Mouse (Mus musculus): ENCODE measurements around the gene Peli2.
A peak's percentile ranks its signal among the peaks of the same experiment; 100 is the strongest.

The Peli2 gene

DNA sequence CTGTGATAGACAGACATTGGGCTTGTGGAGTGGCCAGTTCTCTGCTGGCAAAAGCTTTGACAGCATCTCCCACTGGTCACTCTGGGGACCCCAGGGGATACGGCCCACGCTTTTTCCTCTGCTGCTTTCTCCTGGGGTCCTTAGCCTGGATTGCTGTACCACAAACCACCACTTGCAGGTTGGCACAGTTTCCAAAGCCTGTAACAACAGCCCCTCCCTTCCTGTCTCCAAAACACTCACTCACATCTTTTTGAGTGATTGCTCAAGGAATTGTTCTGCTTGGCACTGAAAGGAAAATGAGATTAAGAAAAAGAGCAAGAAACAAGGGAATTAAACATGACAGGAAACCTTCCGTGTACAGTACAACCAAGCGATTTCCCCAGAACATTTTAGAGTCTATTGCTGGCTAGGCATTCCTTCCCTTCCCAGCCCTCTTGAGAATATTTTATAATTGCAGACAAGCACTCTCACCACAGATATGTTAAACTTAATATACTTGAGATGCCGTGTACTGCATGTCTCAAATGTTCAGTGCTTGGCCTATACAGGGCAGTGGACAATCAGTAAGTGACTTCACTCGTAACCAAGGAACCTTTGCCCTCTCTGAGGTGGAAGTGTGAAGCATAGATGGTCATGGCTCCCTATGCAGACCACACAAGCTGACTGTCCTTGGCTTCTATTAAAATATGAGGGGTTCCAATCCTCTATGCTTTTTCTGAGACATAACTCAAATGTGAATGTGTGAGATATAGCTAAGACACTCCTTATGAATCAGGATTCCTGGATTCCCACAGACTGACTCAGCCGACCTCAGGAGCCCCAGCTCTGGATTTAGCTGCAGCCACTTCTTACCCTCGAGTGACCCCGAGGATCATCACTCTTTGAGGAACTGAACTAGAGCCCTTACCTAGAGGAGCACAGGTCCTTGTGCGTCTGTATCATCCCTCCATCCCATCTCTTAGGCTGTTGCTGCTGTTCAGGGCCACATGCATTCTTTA lies 169.3 kb downstream of the Peli2 start:
- no peak for DNase-seq (ENCODE audit: low spot score in 2 of 2)

DNA sequence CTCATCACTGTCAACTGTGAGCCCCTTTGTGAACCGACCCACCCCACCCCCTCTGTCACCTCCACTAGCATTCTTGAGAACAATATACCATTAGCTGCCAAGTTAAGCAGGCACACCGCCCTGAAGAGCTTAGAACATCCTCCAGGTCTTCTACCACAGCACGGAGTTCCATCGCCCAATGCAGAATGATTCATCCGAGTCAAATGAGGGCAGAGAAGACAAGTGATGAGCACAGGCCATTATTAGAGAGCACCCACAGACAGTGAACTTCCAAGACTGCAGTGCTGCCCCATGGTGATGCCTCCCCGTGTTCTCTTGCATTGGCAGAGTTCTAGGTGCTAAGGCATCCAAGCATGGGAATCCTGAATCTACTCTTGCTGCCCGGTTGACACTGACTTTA lies 172.9 kb downstream of the Peli2 start:
- DNase-seq (ENCODE audit: low spot score in 2 of 2), result no peak

- DNase-seq (ENCODE audit: low spot score in 2 of 2), result no peak
Measured at GRCm38 (mm10) chr14:48295410-48295809, 174.8 kb downstream of the Peli2 start.

DNA sequence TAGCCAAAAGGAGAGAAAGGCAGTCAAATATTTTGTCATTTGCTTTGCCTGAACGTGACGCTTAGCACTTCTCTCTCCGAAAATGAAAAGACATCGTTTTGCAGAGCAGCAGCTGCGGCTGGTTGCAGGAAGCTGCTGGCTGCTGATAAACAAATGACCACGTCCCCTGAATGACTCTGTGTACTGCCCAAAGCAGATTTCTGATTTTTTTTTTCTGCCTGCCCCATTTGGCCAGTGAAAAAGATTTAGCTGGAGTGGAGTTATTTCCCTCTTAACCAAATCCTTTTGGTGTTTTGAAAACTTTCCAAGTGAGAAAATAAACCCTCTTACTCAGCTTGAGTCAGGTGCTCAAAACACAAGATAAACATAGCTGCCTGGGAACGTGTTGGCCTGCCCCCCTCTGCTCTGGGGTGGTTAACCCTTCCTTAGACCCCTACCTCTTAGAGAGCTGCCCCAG lies 175.2 kb downstream of the Peli2 start:
- peak; percentile 24 to 48 for DNase-seq (ENCODE audit: low spot score in 2 of 2)

DNA sequence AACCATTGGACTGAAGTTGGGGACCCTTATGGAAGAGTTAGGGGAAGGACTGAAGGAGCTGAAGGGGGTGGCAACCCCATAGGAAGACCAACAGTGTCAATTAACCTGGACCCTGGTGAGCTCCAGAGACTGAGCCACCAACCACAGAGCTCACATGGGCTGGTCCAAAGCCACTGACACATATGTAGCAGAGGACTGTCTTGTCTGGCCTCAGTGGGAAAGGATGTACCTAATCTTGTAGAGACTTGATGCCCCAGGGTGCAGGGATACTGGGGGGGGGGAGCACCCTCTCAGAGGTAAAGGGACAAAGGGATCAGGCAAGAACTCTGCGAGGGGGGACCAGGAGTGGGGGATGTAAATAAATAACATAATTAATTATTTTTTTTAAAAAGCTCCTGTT lies 176.2 kb downstream of the Peli2 start:
- DNase-seq (ENCODE audit: low spot score in 2 of 2), result no peak

GRCm38 (mm10) chr14:48302471-48303186 lies 182.0 kb downstream of the Peli2 start:
- no peak for DNase-seq (ENCODE audit: low spot score in 2 of 2)

- peak; percentile 15 to 66 for DNase-seq (ENCODE audit: low spot score in 2 of 2)
Measured at GRCm38 (mm10) chr14:48303235-48303634, 182.6 kb downstream of the Peli2 start.

DNA sequence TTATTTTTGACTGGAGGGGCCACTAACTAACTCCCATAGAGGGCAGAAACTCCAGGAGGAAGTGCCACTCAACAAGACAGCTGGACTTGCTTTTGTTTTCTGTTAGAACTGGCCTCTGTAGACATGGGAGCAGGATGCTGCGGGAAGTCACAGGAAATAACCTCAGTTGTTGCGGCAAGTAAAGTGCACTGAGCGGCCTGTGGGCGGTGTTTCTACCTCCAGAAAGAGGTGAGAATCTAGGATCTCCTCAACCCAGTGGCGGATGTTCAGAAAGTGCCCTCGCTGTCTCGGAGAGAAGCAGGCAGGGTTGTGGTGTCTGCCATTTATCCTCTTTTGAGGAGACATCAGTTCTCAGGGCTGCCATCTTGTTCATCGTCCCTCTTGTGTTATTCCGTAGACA lies 183.2 kb downstream of the Peli2 start:
- DNase-seq (ENCODE audit: low spot score in 2 of 2), result no peak

DNA sequence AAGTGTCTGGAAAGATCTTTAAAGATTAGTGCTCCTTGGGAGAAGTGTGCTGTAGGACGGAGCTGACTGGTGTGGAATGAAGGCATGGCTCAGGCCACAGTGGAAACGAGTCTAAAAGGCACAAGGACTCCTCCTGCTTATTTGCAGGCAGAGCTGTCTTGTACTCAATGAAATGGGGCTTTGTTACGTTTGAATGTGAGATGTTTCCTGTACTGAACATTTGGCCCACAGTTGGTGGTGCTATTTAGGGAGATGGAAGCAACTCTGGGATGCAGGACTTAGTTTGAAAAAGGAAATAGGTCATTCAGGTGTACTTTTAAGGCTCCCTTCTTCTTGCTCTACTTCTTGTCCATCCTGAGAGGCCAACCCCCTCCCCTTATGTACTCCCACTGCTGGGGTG lies 192.6 kb downstream of the Peli2 start:
- no peak for DNase-seq (ENCODE audit: low spot score in 2 of 2)

DNA sequence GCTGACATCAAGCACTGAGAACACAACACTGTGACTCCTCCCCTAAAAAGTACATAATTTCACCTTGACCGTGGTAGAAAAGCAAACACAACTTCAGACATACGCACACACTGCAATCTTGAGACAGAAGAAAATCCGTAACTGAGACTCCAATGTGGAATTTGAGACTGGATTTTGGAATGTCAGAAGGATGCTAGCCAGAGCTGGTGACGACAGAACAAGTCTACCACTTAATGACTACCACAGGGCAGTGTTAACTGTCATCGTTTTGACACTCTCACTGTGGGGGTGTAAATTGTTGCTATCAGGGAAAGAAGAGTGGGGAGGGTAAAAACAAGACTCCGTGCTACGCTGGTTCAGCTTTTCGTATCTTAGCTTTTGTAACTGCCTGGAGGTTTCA lies 195.8 kb downstream of the Peli2 start:
- DNase-seq (ENCODE audit: low spot score in 2 of 2), result no peak

- no peak for DNase-seq (ENCODE audit: low spot score in 2 of 2)
Measured at GRCm38 (mm10) chr14:48323771-48324459, 203.3 kb downstream of the Peli2 start.

GRCm38 (mm10) chr14:48324460-48324850 lies 203.8 kb downstream of the Peli2 start:
- DNase-seq (ENCODE audit: low spot score in 2 of 2), result no peak

DNA sequence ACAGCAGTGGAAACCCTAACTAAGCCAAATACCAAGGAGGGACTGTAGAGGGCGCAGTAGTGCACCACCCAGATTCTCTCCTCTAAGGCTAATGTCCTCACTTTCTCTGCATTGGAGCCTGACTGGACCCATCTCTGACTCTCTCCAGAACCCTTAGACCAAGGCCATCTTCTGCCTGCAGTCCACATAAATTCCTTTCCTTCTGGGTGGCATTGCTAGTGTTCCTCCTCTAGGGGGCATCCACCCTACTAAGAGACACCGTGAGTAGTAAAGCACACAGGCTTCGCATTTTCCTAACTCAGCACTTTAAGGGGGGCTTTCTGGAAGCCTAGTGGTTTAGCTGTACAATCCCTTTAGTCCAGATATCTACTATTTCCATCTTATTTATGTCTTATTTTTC lies 207.1 kb downstream of the Peli2 start:
- DNase-seq (ENCODE audit: low spot score in 2 of 2), result no peak

- no peak for DNase-seq (ENCODE audit: low spot score in 2 of 2)
Measured at GRCm38 (mm10) chr14:48329716-48330365, 209.2 kb downstream of the Peli2 start.
